Mouse (Mus musculus): ENCODE results near the gene Ndufc2.

- no peak for TF ChIP-seq CTCF (IDR thresholded peaks at IDR 0.05; ENCODE audit: low read depth)
- TF ChIP-seq EP300 (IDR thresholded peaks at IDR 0.05; ENCODE audit: low read depth), result no peak
These were observed 43.5 kb upstream of the Ndufc2 start for GRCm38 (mm10) chr7:97356253-97356652.

All from liver, postnatal 0 days (tissue).